Mouse (Mus musculus): ENCODE measurements around the gene Acp2.
A peak's percentile ranks its signal among the peaks of the same experiment; 100 is the strongest.
"Not testable (repeated sequence)": the region's sequence is repeated elsewhere in the genome, so short reads cannot be mapped to it uniquely, and the experiment has no call there.

Acp2 gene

DNA sequence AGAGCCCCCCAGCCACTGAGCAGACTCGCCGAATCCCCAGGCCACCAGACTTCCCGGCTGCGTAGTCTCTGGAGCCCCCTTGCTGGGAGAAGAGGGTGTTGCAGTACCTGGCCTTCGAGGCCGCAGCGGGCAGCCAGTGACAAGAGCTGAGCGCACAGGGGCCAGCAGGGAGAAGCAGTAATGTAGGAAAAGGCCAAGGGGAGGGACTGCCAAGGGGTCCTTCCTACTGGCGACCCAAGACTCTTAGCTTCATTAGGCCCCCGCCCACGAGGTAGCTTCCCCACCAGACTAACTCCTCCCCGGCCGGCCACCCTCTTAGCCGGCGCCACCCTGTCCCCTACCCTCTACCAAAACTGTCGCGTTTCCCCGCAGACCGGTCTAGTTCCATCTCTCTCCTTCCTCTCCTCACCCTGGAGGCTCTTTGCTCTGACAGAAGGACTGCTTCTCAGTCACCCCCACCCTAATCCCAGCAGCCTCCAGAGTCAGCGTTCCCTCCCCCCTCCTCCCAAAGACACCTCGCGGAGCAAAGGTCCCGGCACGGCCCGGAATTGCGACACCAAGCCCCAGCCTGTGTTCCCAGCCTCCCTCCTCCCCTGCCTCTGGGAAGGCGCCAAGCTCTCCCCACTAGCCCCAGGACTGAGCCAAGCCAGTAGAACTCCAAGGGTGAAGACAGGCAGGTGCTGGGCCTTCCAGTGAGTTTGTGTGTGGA, 7.9 kb upstream of the Acp2 start:
- peak; percentile 70 for DNase-seq (ENCODE audit: low read depth, low spot score)

DNA sequence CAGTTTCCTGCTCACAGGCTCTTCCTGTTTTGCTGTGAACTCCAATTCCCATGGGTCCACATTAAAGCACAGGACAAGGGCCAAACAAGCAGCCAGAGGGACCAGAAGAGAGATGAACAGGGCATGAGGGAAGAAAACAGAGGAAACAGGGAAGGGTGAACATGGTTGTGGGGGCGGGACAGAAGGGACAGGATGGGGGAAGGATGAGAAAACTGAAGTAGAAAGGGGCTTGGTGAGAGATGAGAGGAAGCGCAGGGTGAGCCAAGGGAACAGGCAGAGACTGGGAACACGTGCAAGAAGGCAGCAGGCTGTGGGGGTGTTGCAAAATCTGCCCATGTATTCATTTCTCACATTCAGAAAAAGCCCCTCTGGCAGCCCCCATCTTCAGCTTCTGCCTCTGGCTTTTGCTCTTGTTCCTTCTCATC, 6.1 kb upstream of the Acp2 start:
- no peak for DNase-seq (ENCODE audit: low read depth, low spot score)

DNA sequence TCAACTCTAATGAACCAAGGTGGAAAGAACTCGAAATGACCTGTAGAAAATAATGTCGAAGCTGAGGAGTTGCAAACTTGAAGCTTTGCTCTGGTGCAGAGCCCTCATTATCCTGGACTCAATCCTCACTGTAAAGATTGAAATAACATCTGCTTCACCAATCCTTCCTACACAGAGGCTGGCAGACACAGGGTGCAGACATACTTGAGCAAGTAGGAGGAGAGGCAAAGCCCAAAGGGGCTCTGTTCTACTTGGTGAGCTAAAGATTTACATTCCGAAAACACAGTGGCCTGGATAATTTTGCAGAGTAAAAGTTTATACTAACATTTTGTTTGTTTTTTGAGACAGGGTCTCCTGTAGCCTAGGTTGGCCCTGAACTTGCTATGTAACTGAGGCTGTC, 3.8 kb upstream of the Acp2 start:
- DNase-seq (ENCODE audit: low read depth, low spot score), result no peak

GRCm38 (mm10) chr2:91202972-91203656, 429 bp downstream of the Acp2 start:
- DNase-seq (ENCODE audit: low read depth, low spot score), result no peak

DNA sequence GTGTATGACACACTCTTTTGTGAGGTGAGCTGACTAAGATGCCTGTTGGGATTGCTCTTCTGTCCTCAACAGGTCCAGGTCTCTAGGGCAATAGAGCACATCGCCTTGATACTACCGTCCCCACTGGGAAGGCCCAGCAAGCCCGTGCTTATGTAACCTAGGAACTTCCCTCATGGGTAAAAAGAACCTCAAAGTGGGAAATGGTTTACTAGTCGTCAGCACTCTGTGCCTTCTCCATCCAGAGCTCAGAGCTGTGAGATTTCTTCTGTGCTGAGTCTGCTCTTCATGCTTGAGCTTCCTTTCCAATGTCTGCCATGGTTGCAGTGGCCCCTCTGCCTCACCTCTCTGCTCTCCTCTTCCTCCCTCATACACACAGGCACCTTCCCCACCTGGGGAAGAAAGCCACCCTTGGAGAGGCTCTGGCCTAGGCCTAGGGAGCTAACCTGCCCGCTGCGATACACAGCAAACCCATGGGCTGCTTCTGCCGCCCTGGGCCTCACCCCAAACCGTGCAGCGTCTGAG, 3.6 kb downstream of the Acp2 start:
- DNase-seq (ENCODE audit: low read depth, low spot score), result no peak

DNA sequence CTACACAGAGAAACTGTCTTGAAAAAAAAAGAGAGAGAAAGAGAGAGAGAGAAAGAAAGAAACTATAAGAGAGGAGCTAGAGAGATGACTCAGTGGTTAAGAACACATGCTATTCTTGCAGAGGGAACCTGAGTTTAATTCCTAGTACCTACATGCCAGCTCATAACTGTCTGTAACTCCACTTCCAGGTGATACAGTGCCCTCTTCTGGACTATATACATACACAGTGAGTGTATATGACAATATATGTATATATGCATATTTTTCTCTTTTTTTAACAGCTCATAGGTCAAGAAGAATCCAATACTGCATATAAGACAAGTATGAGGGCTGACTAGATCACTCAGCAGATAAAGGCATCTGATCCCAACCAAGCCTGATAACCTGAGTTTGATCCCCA, 10.6 kb downstream of the Acp2 start:
- DNase-seq (ENCODE audit: low read depth, low spot score), result no peak

GRCm38 (mm10) chr2:91217032-91217431, 14.3 kb downstream of the Acp2 start:
- DNase-seq (ENCODE audit: low read depth, low spot score), result no peak

DNA sequence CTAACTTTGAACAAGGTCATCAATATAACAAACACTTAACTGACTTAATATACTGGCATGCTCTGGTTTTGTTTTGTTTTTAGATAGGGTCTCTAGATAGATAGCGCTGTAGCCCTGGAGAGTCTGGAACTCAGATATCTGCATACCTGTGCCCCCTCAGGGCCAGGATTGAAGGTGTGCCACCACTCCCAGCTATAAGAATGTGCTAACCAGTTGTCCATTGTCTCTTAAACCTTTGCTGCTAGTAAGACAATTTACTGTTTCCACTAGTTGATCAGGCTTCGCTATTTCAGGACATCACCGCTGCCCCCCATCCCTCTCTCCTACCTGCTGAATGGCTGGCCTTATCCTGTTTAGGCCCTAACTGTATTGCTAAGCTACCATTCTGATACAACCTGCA, 17.8 kb downstream of the Acp2 start:
- no peak for DNase-seq (ENCODE audit: low read depth, low spot score)

DNA sequence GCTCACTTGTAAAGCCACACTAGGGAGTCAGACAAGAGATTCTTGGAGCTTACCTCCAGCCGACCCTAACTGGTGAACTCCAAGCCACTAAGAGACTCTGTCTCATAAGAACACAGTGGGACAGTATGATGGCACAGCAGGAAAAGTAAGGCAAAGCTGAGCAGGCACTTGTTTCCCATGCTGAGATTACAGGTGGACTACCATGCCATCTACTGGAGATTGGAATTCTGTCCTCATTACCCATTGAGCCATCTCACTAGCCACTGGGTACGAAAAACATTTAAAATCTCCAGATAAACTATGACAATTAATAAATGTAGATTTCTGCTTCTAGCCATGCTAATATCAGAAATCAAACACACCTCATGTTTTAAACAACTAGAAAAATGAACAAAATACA, 20.9 kb downstream of the Acp2 start:
- DNase-seq (ENCODE audit: low read depth, low spot score), result no peak

GRCm38 (mm10) chr2:91229735-91230134, 27.1 kb downstream of the Acp2 start:
- no peak for DNase-seq (ENCODE audit: low read depth, low spot score)

DNA sequence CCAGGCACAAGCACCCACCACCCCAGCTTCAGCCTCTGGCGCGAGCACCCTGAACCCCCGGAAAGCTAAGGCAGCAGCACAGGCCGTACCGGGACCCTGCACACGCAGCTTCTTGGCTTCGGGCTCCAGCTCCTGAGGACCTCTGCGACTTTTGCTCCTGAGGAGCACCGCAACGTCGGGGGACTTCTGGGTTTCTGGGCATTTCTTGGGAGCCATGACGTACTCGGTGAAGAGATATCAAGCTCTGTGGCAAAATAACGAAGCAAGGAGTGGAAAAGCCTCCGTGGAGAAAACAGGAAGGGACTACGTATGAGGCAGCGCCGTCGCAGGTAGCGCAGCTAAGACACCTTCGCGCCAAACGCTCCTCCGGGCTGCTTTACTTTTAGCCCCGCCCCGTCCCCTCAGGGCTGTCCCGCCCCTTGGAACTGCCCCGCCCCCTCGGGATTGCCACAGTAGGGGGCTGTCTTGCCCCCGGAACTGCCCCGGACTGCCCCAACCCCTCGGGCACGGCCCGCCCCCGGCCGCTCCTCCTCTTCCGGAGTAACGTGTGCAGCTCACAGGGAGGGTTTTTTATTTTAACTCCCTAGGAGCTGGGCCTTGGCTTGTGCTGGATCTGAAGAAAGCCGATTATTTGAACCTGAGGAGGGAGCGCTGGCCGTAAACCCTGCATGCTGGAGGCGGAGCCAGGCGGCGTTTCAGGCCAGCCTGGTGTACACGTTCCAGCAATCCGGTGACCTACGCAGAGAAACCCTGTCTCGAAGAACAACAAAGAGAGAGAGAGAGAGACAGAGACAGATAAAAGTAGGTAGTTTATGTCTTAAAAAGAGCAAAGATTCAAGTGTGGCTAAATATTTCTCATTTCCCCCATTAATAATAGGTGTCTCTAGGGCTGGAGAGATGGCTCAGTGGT, 34.2 kb downstream of the Acp2 start, which contains the start of gene Ddb2:
TSS of gene Ddb2 (minus strand) at position 382 of the 910 bp plus-strand sequence.
- DNase-seq (ENCODE audit: low read depth, low spot score), result peak; percentile 96

- not testable (repeated sequence) for DNase-seq (ENCODE audit: low read depth, low spot score)
Measured at GRCm38 (mm10) chr2:91237511-91238080, 34.9 kb downstream of the Acp2 start.

DNA sequence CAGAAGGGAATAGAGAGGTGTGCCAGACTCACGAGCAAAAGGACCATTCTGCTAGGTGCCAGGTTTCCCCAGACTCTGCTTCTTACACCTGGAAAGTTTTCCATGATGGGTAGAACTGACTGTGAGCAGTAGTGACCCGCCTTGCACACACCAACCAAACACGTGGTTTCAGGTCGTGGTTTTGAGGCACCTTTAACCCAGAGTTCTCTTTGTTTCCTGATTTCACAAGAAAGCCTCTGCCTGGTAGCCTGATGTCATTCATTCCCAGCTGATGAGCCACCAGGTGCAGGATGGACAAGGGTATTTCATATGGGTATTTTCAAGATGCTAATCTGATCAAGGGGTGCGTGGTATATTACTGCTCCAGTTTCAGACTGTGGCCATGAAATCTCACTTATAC, 39.9 kb downstream of the Acp2 start:
- DNase-seq (ENCODE audit: low read depth, low spot score), result no peak

DNA sequence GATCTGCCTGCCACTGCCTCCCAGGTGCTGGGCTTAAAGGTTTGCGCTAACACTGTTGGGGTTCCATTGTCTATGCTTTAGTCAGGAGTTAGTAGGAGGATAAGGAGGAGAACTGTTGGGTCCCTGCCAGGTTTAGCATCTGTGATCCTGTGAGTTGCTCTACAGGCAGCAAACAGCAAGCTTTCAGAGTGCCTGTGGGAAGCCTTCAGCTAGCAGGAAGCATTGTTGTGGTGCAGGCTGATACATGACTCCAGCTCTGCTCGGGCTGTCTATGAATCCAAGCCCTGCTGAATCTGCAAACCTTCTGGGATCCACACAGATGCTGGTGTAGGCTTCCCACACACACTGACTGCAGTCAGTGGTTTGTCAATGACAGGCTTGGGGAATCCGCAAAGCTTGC, 40.7 kb downstream of the Acp2 start:
- no peak for DNase-seq (ENCODE audit: low read depth, low spot score)

- no peak for DNase-seq (ENCODE audit: low read depth, low spot score)
Measured at GRCm38 (mm10) chr2:91244557-91245228, 42.0 kb downstream of the Acp2 start.

DNA sequence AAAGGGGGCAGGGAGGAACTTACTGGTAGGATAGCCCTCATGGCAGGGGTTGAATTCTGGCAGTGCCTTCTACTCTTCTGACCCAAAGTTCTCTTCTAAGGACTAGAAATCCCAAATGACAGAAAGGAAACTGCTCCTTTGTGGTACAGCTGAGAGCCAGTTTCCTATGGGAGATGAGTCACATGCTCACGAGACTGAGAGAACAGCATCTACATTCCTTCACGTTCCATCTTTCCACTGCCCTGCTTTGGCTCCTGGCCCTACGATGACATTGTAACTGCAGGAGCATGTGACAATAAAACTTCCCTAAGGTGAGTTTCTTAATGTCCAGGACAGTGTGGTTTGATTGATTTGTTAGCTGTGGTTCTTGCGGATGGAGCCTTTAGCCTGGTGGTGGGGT, 45.7 kb downstream of the Acp2 start:
- no peak for DNase-seq (ENCODE audit: low read depth, low spot score)

DNA sequence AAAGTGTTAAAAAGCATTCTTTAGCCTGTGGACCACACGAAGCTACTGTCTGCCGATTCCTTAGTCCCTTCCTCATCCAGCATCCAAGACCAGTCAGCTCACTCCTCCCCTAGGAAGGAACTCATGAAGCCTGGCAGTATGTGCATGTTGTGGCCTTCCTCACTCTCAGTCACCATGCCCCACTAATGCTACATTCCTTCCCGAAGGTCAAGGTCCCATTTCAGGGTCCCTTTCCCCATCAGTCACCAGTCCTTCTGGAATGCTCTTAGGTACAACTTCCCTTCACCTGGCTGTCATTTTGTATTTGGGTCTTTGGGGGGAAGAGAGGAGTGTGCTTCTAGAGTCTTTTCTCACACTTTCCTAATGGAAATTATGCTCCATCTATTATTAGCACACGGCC, 49.3 kb downstream of the Acp2 start:
- DNase-seq (ENCODE audit: low read depth, low spot score), result no peak

GRCm38 (mm10) chr2:91252512-91252911, 49.8 kb downstream of the Acp2 start:
- no peak for DNase-seq (ENCODE audit: low read depth, low spot score)

GRCm38 (mm10) chr2:91254725-91255380, 52.2 kb downstream of the Acp2 start:
- no peak for DNase-seq (ENCODE audit: low read depth, low spot score)

DNA sequence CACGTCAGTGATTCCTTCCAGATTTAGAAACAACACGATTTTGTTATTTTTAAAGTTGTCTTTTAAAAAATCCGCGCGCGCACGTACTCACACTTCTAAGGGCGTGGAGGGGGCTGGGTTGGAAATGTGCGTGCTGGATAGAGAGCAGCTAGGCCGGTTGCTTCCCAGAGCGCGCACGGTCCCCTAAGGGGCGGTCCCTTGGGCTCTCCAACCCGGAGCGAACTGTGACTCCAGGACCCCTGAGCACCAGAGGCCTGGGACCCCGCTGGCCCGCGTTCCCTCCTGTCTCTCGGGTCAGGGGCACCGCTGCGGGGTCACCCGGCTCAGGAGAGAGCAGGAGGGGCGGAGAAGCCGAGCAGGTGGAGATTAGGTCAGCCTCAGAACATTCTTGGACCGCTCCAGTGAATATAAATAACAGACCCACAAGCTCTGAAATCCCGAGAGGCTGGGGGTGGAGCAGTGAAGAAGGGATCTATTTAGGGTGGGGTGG, 53.0 kb downstream of the Acp2 start, which contains the start of gene Pacsin3:
TSS of gene Pacsin3 (plus strand) at position 294 of the 490 bp plus-strand sequence.
- no peak for DNase-seq (ENCODE audit: low read depth, low spot score)

Data from mesoderm, embryonic 11.5 days (tissue).